Mouse (Mus musculus) embryonic facial prominence, embryonic 14.5 days (tissue): ENCODE data around the gene Slc35f2. TPM values are rescaled to one million over a fixed set of nuclear protein-coding genes. Genes with fewer than 3 reads are reported as not detected.

Experiments
- ATAC-seq: fragments of 200-750 bp; cut with Nextera tagmentation; 2 replicates; pipeline ENCODE4 v1.8.0; 2017; ENCODE audit warnings: low read depth, moderate number of reproducible peaks, moderate TSS enrichment
- DNase-seq: peaks from one replicate; pipeline ENCODE4 v3.0.0-alpha.2; 2015; ENCODE audit warnings: low spot score
- H3K27ac ChIP-seq: fragments of 300-500 bp; sonication (generic); replicated peaks from 2 replicates; pipeline ENCODE4 v1.5.1; 2014; ENCODE audit warnings: low read depth, mild to moderate bottlenecking, low read length, moderate library complexity
- H3K27me3 ChIP-seq: fragments of 300-500 bp; sonication (generic); replicated peaks from 2 replicates; pipeline ENCODE4 v1.6.1; 2014; ENCODE audit warnings: low read length; ENCODE audit not compliant: control insufficient read depth, insufficient read depth
- H3K36me3 ChIP-seq: fragments of 300-500 bp; sonication (generic); 2 replicates; pipeline ENCODE4 v1.6.1; 2014; ENCODE audit warnings: low read length, mixed read lengths; ENCODE audit not compliant: control insufficient read depth, insufficient read depth
- H3K4me1 ChIP-seq: fragments of 300-500 bp; sonication (generic); 2 replicates; pipeline ENCODE4 v1.6.1; 2014; ENCODE audit warnings: antibody characterized with exemption, low read length; ENCODE audit not compliant: control insufficient read depth, insufficient read depth
- H3K4me2 ChIP-seq: fragments of 300-500 bp; sonication (generic); 2 replicates; pipeline ENCODE4 v1.6.1; 2014; ENCODE audit warnings: low read depth, mild to moderate bottlenecking, low read length, moderate library complexity, mixed read lengths
- H3K4me3 ChIP-seq: fragments of 300-500 bp; sonication (generic); 2 replicates; pipeline ENCODE4 v1.5.1; 2014; ENCODE audit warnings: low read depth, mild to moderate bottlenecking, low read length
- H3K9ac ChIP-seq: fragments of 300-500 bp; sonication (generic); 2 replicates; pipeline ENCODE4 v1.6.1; 2014; ENCODE audit warnings: low read depth, mild to moderate bottlenecking, low read length, moderate library complexity, mixed read lengths
- H3K9me3 ChIP-seq: fragments of 300-500 bp; sonication (generic); 2 replicates; pipeline ENCODE4 v1.6.1; 2016; ENCODE audit warnings: low read length; ENCODE audit not compliant: control insufficient read depth
- WGBS: fragments of 180-500 bp; shearing (Covaris S2); extraction: QIAGEN DNeasy Blood & Tissue Kit; methylation state at CpG from one replicate; pipeline ENCODE4 v1.1.7; 2014; 5-methylcytosine and 5-hydroxymethylcytosine counted together
- polyA plus RNA-seq: library from polyadenylated mRNA; unstranded; fragments of >200 nt; fragmentation: Nextera tagmentation; extraction: Ambion mirVana; gene quantifications from 2 replicates; pipeline ENCODE4 v1.2.1, GENCODE M21; 2014

The Slc35f2 gene
- polyA plus RNA-seq, 1 experiment from 2014 or later = 4.3 TPM

- Histone ChIP-seq H3K27me3 (no peaks in the 10 kb centered on the region), H3K4me1 (peaks cover 4% of the 10 kb centered on the region; the same call in 1 of the 2 replicates), H3K36me3 (no peaks in the 10 kb centered on the region), H3K9ac (no peak overlapping the region), H3K9me3 (no peaks in the 10 kb centered on the region), H3K27ac (no peak overlapping the region), H3K4me3 (no peak overlapping the region), H3K4me2 (no peak overlapping the region)
- ATAC-seq = no peak
- WGBS = 77% methylated on average over 2 of the region's 2 CpGs
- DNase-seq = no peak
Measured at GRCm38 (mm10) chr9:53797141-53797540, 25.8 kb downstream of the Slc35f2 start.

- no peak for ATAC-seq
- Histone ChIP-seq H3K27ac (no peak overlapping the region), H3K27me3 (no peaks in the 10 kb centered on the region), H3K9ac (no peak overlapping the region), H3K4me2 (no peak overlapping the region), H3K4me1 (no peaks in the 10 kb centered on the region), H3K9me3 (no peaks in the 10 kb centered on the region), H3K4me3 (no peak overlapping the region), H3K36me3 (no peaks in the 10 kb centered on the region)
- no peak for DNase-seq
- WGBS = 96% methylated on average over 7 of the region's 7 CpGs
Measured at GRCm38 (mm10) chr9:53802921-53803320, 31.6 kb downstream of the Slc35f2 start.

- no peaks in the 10 kb centered on the region for H3K4me1 ChIP-seq
- H3K9ac ChIP-seq = no peak overlapping the region
- no peak overlapping the region for H3K4me3 ChIP-seq
- no peaks in the 10 kb centered on the region for H3K36me3 ChIP-seq
- WGBS = 21% methylated on average over 7 of the region's 7 CpGs
- H3K27me3 ChIP-seq = no peaks in the 10 kb centered on the region
- no peak overlapping the region for H3K4me2 ChIP-seq
- H3K9me3 ChIP-seq = no peaks in the 10 kb centered on the region
- no peak for ATAC-seq
- no peak overlapping the region for H3K27ac ChIP-seq
- DNase-seq = no peak
Measured at GRCm38 (mm10) chr9:53806496-53807086, 35.3 kb downstream of the Slc35f2 start.

GRCm38 (mm10) chr9:53813418-53813817, 42.1 kb downstream of the Slc35f2 start:
- H3K36me3 ChIP-seq = no peaks in the 10 kb centered on the region
- DNase-seq (no peak), ATAC-seq (no peak)
- H3K27ac ChIP-seq = no peak overlapping the region
- no peaks in the 10 kb centered on the region for H3K9me3 ChIP-seq
- no peak overlapping the region for H3K4me3 ChIP-seq
- H3K4me2 ChIP-seq = no peak overlapping the region
- no peaks in the 10 kb centered on the region for H3K27me3 ChIP-seq
- 93% methylated on average over 6 of the region's 6 CpGs for WGBS
- H3K4me1 ChIP-seq = no peaks in the 10 kb centered on the region
- no peak overlapping the region for H3K9ac ChIP-seq

- no peaks in the 10 kb centered on the region for H3K9me3 ChIP-seq
- DNase-seq = peak; percentile 24
- H3K27ac ChIP-seq = no peak overlapping the region
- no peaks in the 10 kb centered on the region for H3K4me1 ChIP-seq
- H3K27me3 ChIP-seq = no peaks in the 10 kb centered on the region
- H3K4me2 ChIP-seq = no peak overlapping the region
- H3K4me3 ChIP-seq = no peak overlapping the region
- no peak overlapping the region for H3K9ac ChIP-seq
- no peaks in the 10 kb centered on the region for H3K36me3 ChIP-seq
- 29% methylated on average over 4 of the region's 4 CpGs for WGBS
- no peak for ATAC-seq
Measured at GRCm38 (mm10) chr9:53818760-53819159, 47.4 kb downstream of the Slc35f2 start.

GRCm38 (mm10) chr9:53825318-53825717, 54.0 kb downstream of the Slc35f2 start:
- ATAC-seq = no peak
- no peaks in the 10 kb centered on the region for H3K36me3 ChIP-seq
- no peak overlapping the region for H3K27ac ChIP-seq
- no peak overlapping the region for H3K4me3 ChIP-seq
- no peaks in the 10 kb centered on the region for H3K4me1 ChIP-seq
- H3K27me3 ChIP-seq = peaks cover 10% of the 10 kb centered on the region; the same call in 1 of the 2 replicates
- DNase-seq = peak; percentile 46
- no peaks in the 10 kb centered on the region for H3K9me3 ChIP-seq
- no peak overlapping the region for H3K4me2 ChIP-seq
- no peak overlapping the region for H3K9ac ChIP-seq
- 6% methylated on average over 9 of the region's 9 CpGs for WGBS

GRCm38 (mm10) chr9:53829081-53829865, 57.9 kb downstream of the Slc35f2 start:
- WGBS = 15% methylated on average over 14 of the region's 14 CpGs
- ATAC-seq (peak; percentile 77), DNase-seq (peak; percentile 90)
- H3K9me3 ChIP-seq = no peaks in the 10 kb centered on the region
- no peaks in the 10 kb centered on the region for H3K4me1 ChIP-seq
- peak overlapping the region; percentile 57 for H3K4me2 ChIP-seq
- H3K27me3 ChIP-seq = peaks cover 10% of the 10 kb centered on the region; the same call in 1 of the 2 replicates
- H3K9ac ChIP-seq = peak overlapping the region; percentile 60
- H3K36me3 ChIP-seq = no peaks in the 10 kb centered on the region
- H3K27ac ChIP-seq = no peak overlapping the region
- H3K4me3 ChIP-seq = peak overlapping the region; percentile 40

- WGBS = 38% methylated on average over 2 of the region's 2 CpGs
- Histone ChIP-seq H3K4me2 (peak overlapping the region; percentile 57), H3K27me3 (peaks cover 10% of the 10 kb centered on the region; the same call in 1 of the 2 replicates), H3K36me3 (no peaks in the 10 kb centered on the region), H3K9ac (peak overlapping the region; percentile 60), H3K4me3 (peak overlapping the region; percentile 40), H3K27ac (no peak overlapping the region), H3K4me1 (no peaks in the 10 kb centered on the region), H3K9me3 (no peaks in the 10 kb centered on the region)
- peak; percentile 50; the same call in 1 of the 2 replicates for ATAC-seq
- DNase-seq = no peak
Measured at GRCm38 (mm10) chr9:53829866-53830209, 58.5 kb downstream of the Slc35f2 start.
